Mouse (Mus musculus): ENCODE measurements around the gene Wfs1. TPM values are rescaled to one million over a fixed set of nuclear protein-coding genes. Genes with fewer than 3 reads are reported as not detected.
"Not testable (repeated sequence)": the region's sequence is repeated elsewhere in the genome, so short reads cannot be mapped to it uniquely, and the experiment has no call there.

The Wfs1 gene
- polyA plus RNA-seq, 1 experiment from 2014 or later, result 10.3 TPM

DNA sequence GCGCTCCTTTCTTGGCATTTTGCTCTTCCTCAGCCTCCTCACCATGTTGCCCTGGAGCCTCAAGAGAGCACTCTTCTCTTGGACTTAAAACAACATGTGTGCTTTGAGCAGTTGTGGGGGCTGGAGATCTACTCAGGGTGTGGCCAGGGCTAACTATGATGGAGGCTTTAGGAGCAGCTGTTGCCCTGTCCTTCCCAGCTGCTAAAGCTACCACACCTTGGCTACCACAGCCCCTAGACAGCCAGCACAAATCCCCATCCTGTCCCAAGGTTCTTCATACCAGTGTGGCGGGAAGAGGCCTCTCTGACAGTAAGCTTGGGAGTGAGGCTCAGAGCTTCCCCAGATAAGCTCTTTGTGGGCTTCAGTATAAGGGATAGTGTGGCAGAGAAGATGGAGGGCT lies 43.3 kb downstream of the Wfs1 start:
- Histone ChIP-seq H3K9me3 (ENCODE audit: low read depth, low read length) (no peaks in the 10 kb centered on the region), H3K27ac (ENCODE audit: low read depth) (no peak overlapping the region), H3K36me3 (ENCODE audit: insufficient read depth) (no peaks in the 10 kb centered on the region), H3K4me2 (no peak overlapping the region), H3K9ac (no peak overlapping the region), H3K27me3 (ENCODE audit: insufficient read depth, low read length) (no peaks in the 10 kb centered on the region), H3K4me1 (ENCODE audit: insufficient read depth) (no peaks in the 10 kb centered on the region), H3K4me3 (ENCODE audit: low read depth, low read length) (no peak overlapping the region)
- ATAC-seq (ENCODE audit: insufficient read depth) (no peak), DNase-seq (no peak)
- WGBS, result 73% methylated on average over 2 of the region's 2 CpGs
- TF ChIP-seq CTCF (IDR thresholded peaks at IDR 0.05; ENCODE audit: low read depth), result no peak

DNA sequence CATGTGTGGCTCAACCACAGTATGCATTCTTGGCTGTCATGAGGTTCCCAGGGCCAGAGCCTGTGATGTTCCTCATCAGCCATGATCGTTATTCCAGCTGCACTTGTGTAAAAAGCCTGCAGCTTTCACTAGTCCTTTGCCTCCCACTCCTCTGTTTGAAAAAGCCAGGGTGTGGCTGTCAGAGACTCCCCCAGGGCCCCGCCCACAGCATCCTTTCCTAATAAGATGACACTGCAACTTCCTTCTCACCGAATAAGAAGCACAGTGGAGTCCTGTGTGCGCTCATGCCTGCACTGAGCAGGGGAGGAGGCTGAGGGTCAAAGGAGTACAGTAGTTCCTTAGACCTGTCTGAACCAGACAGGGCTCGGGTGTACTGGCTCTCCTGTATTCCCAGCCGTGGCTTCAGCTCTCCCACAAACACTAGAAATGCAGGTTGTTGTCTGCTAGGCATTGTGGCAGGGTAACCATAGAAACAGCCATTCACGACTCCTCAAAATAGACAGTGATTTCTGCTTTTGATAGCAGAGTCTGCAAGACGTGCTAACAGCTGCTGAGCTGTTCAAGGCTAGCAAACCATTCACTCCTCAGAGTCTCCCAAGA lies 43.8 kb downstream of the Wfs1 start:
- WGBS, result 45% methylated on average over 8 of the region's 8 CpGs
- DNase-seq (no peak), ATAC-seq (ENCODE audit: insufficient read depth) (no peak)
- Histone ChIP-seq H3K27me3 (ENCODE audit: insufficient read depth, low read length) (no peaks in the 10 kb centered on the region), H3K27ac (ENCODE audit: low read depth) (no peak overlapping the region), H3K4me1 (ENCODE audit: insufficient read depth) (no peaks in the 10 kb centered on the region), H3K4me3 (ENCODE audit: low read depth, low read length) (no peak overlapping the region), H3K36me3 (ENCODE audit: insufficient read depth) (no peaks in the 10 kb centered on the region), H3K4me2 (no peak overlapping the region), H3K9ac (no peak overlapping the region), H3K9me3 (ENCODE audit: low read depth, low read length) (no peaks in the 10 kb centered on the region)
- no peak for TF ChIP-seq CTCF (IDR thresholded peaks at IDR 0.05; ENCODE audit: low read depth)

GRCm38 (mm10) chr5:36944552-36944951 lies 44.5 kb downstream of the Wfs1 start:
- H3K4me1 ChIP-seq (ENCODE audit: insufficient read depth), result no peaks in the 10 kb centered on the region
- no peaks in the 10 kb centered on the region for H3K9me3 ChIP-seq (ENCODE audit: low read depth, low read length)
- WGBS, result 47% methylated on average over 5 of the region's 5 CpGs
- ATAC-seq (ENCODE audit: insufficient read depth) (no peak), DNase-seq (no peak)
- H3K27ac ChIP-seq (ENCODE audit: low read depth), result no peak overlapping the region
- no peak overlapping the region for H3K9ac ChIP-seq
- no peak overlapping the region for H3K4me2 ChIP-seq
- TF ChIP-seq CTCF (IDR thresholded peaks at IDR 0.05; ENCODE audit: low read depth), result no peak
- H3K27me3 ChIP-seq (ENCODE audit: insufficient read depth, low read length), result no peaks in the 10 kb centered on the region
- no peaks in the 10 kb centered on the region for H3K36me3 ChIP-seq (ENCODE audit: insufficient read depth)
- H3K4me3 ChIP-seq (ENCODE audit: low read depth, low read length), result no peak overlapping the region

DNA sequence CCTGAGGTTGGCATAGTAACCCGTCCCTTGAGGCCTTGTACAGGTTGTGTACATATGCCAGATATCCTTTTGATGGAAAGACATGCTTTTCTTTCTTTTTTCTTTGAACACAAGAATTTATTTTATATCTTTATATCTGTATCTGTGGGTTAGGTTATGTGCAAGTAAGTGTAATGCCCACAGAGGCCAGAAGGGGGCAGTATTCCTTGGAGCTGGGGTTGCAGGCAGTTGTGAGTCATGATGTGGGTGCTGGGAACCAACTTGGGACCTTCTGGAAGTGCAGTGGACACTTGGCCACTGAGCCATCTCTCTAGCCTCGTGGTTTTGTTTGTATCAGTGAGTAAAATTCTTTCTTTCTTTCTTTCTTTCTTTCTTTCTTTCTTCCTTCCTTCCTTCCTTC lies 46.6 kb downstream of the Wfs1 start:
- WGBS, result 81% methylated on average over 2 of the region's 2 CpGs
- Histone ChIP-seq H3K9me3 (ENCODE audit: low read depth, low read length) (no peaks in the 10 kb centered on the region), H3K4me2 (no peak overlapping the region), H3K4me3 (ENCODE audit: low read depth, low read length) (no peak overlapping the region), H3K36me3 (ENCODE audit: insufficient read depth) (no peaks in the 10 kb centered on the region), H3K9ac (no peak overlapping the region), H3K4me1 (ENCODE audit: insufficient read depth) (no peaks in the 10 kb centered on the region), H3K27me3 (ENCODE audit: insufficient read depth, low read length) (no peaks in the 10 kb centered on the region), H3K27ac (ENCODE audit: low read depth) (no peak overlapping the region)
- ATAC-seq (ENCODE audit: insufficient read depth) (no peak), DNase-seq (no peak)
- TF ChIP-seq CTCF (IDR thresholded peaks at IDR 0.05; ENCODE audit: low read depth), result 0 out of 2 replicates have a peak, but pooled peaks have one; percentile 16

DNA sequence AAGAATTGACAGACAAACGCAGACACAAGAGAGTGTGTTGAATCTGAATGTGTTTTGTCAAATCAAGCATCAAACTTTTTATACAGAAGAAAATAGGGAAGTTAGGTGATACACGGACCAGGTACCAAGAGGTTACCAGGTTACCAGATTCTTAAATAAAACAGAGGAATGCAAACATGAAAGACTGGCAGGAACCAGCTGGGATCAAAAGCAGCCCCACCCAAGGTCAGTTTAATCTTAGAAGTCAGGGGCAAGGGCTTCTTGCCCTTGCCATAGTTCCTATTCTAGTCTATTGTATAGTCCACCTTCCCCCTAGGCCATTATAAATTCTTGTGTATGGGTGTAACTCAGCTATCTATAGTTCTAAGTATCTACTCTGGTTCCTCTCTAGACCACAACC lies 50.0 kb downstream of the Wfs1 start:
- H3K4me1 ChIP-seq (ENCODE audit: insufficient read depth); H3K4me3 ChIP-seq (ENCODE audit: low read depth, low read length); H3K27me3 ChIP-seq (ENCODE audit: insufficient read depth, low read length); H3K9me3 ChIP-seq (ENCODE audit: low read depth, low read length); ATAC-seq (ENCODE audit: insufficient read depth); H3K27ac ChIP-seq (ENCODE audit: low read depth); H3K4me2 ChIP-seq; H3K9ac ChIP-seq; H3K36me3 ChIP-seq (ENCODE audit: insufficient read depth); DNase-seq: not testable (repeated sequence)
- 54% methylated on average over 2 of the region's 2 CpGs for WGBS

DNA sequence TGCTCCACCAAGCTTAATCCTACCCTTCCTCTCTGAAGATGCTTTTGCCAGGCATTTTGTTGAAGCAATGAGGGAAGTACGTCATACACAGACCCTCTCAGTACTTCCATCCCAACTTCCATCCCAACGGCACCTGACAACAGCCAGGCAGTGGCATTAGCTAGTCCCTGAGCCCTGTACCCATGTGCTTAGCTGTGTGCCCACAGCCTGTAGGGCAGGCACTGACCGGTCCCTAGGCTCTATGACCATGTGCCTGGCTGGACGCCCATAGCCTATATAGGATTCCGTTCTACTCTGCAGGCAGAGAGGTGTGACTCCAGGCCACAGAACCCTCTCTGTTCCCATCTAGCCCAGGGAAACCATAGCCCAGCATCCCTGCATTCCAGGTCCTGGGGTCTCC lies 51.0 kb downstream of the Wfs1 start:
- no peaks in the 10 kb centered on the region for H3K36me3 ChIP-seq (ENCODE audit: insufficient read depth)
- H3K4me2 ChIP-seq, result no peak overlapping the region
- no peaks in the 10 kb centered on the region for H3K27me3 ChIP-seq (ENCODE audit: insufficient read depth, low read length)
- no peak for TF ChIP-seq CTCF (IDR thresholded peaks at IDR 0.05; ENCODE audit: low read depth)
- H3K9ac ChIP-seq, result no peak overlapping the region
- ATAC-seq (ENCODE audit: insufficient read depth) (no peak), DNase-seq (no peak)
- WGBS, result 90% methylated on average over 5 of the region's 5 CpGs
- H3K27ac ChIP-seq (ENCODE audit: low read depth), result no peak overlapping the region
- H3K9me3 ChIP-seq (ENCODE audit: low read depth, low read length), result no peaks in the 10 kb centered on the region
- H3K4me3 ChIP-seq (ENCODE audit: low read depth, low read length), result no peak overlapping the region
- no peaks in the 10 kb centered on the region for H3K4me1 ChIP-seq (ENCODE audit: insufficient read depth)

DNA sequence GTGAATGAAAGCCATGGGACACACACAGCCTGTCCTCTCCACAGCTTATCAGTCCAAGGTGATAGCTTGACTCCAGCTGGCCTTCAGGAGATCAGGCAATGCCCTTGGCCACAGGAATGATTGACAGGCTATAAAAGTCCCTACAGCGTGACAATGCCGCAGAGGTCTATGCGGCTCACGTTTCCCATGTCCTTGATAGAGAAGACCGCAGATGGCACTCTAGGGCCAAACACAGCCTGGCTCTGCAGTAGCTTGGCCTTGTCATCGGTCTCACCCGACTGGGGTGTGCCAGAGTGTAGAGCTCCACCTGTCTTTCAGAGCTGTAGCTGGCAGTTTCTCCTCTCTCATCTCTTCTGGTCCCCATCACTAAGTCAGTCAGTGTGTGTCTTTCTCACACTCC lies 52.5 kb downstream of the Wfs1 start:
- Histone ChIP-seq H3K9ac (no peak overlapping the region), H3K27ac (ENCODE audit: low read depth) (no peak overlapping the region), H3K36me3 (ENCODE audit: insufficient read depth) (no peaks in the 10 kb centered on the region), H3K27me3 (ENCODE audit: insufficient read depth, low read length) (no peaks in the 10 kb centered on the region), H3K4me1 (ENCODE audit: insufficient read depth) (no peaks in the 10 kb centered on the region), H3K4me3 (ENCODE audit: low read depth, low read length) (no peak overlapping the region), H3K9me3 (ENCODE audit: low read depth, low read length) (no peaks in the 10 kb centered on the region), H3K4me2 (no peak overlapping the region)
- DNase-seq (no peak), ATAC-seq (ENCODE audit: insufficient read depth) (no peak)
- 76% methylated on average over 7 of the region's 7 CpGs for WGBS
- TF ChIP-seq CTCF (IDR thresholded peaks at IDR 0.05; ENCODE audit: low read depth), result no peak

Measured in lung, embryonic 14.5 days (tissue).